In genomic region chr7:98077453-98077852, GRCm38 (mm10) we compare ENCODE assay signal across 22 mouse cellular contexts. TPM values are rescaled to one million over a fixed set of nuclear protein-coding genes. Genes with fewer than 3 reads are reported as not detected.
DNase-seq lines count a peak whose midpoint lies in the region; ATAC-seq and TF ChIP-seq lines count a peak whose summit lies in the region.
"Had no signal": no experiment of that assay in that cellular context is flagged by ENCODE, and none has a peak within 500 bp of the region (broad histone marks: within the 10 kb centered on the region; RNA-seq: fewer than 3 reads in every experiment).

No protein-coding gene starts in this region.

- ATAC-seq in liver, embryonic 14.5 days (ENCODE audit: insufficient read depth) = peak; percentile 37; the same call in 1 of the 2 replicates
- no peak for ATAC-seq in liver, embryonic 11.5 days (replicated peaks; ENCODE audit: low FRiP score)
- ATAC-seq in common myeloid progenitor, adult 5-6 weeks (replicated peaks; ENCODE audit: low read depth, poor library complexity, severe bottlenecking) = peak; percentile 20
- ATAC-seq: forebrain, embryonic 13.5 days; forebrain, postnatal 0 days; hindbrain, postnatal 0 days had no signal

- H3K27me3 ChIP-seq in heart, embryonic 10.5 days (ENCODE audit: insufficient read depth, poor library complexity, severe bottlenecking) = no peaks in the 10 kb centered on the region
- H3K27me3 ChIP-seq in liver, embryonic 14.5 days (ENCODE audit: control insufficient read depth, insufficient read depth, low read length) = no peaks in the 10 kb centered on the region
- H3K27me3 ChIP-seq in liver, embryonic 11.5 days (replicated peaks; ENCODE audit: control insufficient read depth, insufficient read depth, low read length) = no peaks in the 10 kb centered on the region
- H3K27me3 ChIP-seq: CH12.LX; embryonic facial prominence, embryonic 12.5 days; forebrain, embryonic 13.5 days; heart, embryonic 12.5 days; hindbrain, embryonic 13.5 days had no signal

- no peak for DNase-seq in heart, embryonic 10.5 days (ENCODE audit: low spot score)
- DNase-seq in heart, postnatal 14 days = no peak
- no peak for DNase-seq in liver, embryonic 14.5 days (ENCODE audit: low read depth in 3 of 3, low spot score in 3 of 3)
- DNase-seq in liver, embryonic 11.5 days (ENCODE audit: low spot score) = no peak
- no peak for DNase-seq in thymus, postnatal 4 days
- DNase-seq in left cerebral cortex, postnatal 10 days (ENCODE audit: extremely low spot score in 1 of 2, low spot score in 2 of 2) = no peak
- DNase-seq: adrenal gland, adult 8-10 months; adrenal gland, postnatal 36 days; cerebellum, adult 2 months; cerebellum, postnatal 10 days; embryo, embryonic 11 days; forebrain, postnatal 0 days; gastrocnemius, postnatal 14 days; heart, adult 2 months had no signal

- H3K27ac ChIP-seq in heart, embryonic 10.5 days = peak overlapping the region; percentile 4; the same call in 1 of the 2 replicates
- H3K27ac ChIP-seq in liver, embryonic 14.5 days = no peak overlapping the region
- no peak overlapping the region for H3K27ac ChIP-seq in liver, embryonic 11.5 days (ENCODE audit: low read depth, low read length)
- H3K27ac ChIP-seq: embryonic facial prominence, embryonic 12.5 days; forebrain, embryonic 13.5 days; heart, adult 2 months; hindbrain, embryonic 13.5 days; hindbrain, postnatal 0 days had no signal

- H3K4me1 ChIP-seq in heart, embryonic 10.5 days = peaks cover 13% of the 10 kb centered on the region; the same call in 1 of the 2 replicates
- no peaks in the 10 kb centered on the region for H3K4me1 ChIP-seq in liver, embryonic 14.5 days (replicated peaks; ENCODE audit: control insufficient read depth in 2 of 2, insufficient read depth in 2 of 2, low read length in 1 of 2)
- peaks cover 1% of the 10 kb centered on the region; the same call in 1 of the 2 replicates for H3K4me1 ChIP-seq in liver, embryonic 11.5 days (replicated peaks; ENCODE audit: control insufficient read depth, insufficient read depth, low read length)

- intact Hi-C loops in heart, postnatal 14 days (cut with DNase I) = no loop called here
- intact Hi-C loops in left cerebral cortex, postnatal 10 days (cut with DNase I) = no loop called here

- no peak overlapping the region for H3K9ac ChIP-seq in liver, embryonic 14.5 days (replicated peaks)
- H3K9ac ChIP-seq in liver, embryonic 11.5 days (ENCODE audit: low read depth, low read length) = no peak overlapping the region
- H3K9ac ChIP-seq: embryonic facial prominence, embryonic 12.5 days; forebrain, embryonic 13.5 days; forebrain, postnatal 0 days; heart, embryonic 12.5 days; hindbrain, embryonic 13.5 days had no signal

- WGBS in heart, embryonic 10.5 days = 79% methylated on average over 11 of the region's 11 CpGs
- 70% methylated on average over 11 of the region's 11 CpGs for WGBS in liver, embryonic 14.5 days (ENCODE audit: insufficient replicate concordance)
- 86% methylated on average over 11 of the region's 11 CpGs for WGBS in liver, embryonic 11.5 days

- TF ChIP-seq EP300 in liver, embryonic 14.5 days (IDR thresholded peaks at IDR 0.05; ENCODE audit: low read depth) = no peak

- no peak overlapping the region for H3K4me3 ChIP-seq in heart, embryonic 10.5 days
- no peak overlapping the region for H3K4me3 ChIP-seq in liver, embryonic 14.5 days (ENCODE audit: insufficient read depth in 1 of 2, low read depth in 2 of 2, low read length in 2 of 2)
- no peak overlapping the region for H3K4me3 ChIP-seq in liver, embryonic 11.5 days (ENCODE audit: low read depth, low read length)
- H3K4me3 ChIP-seq: embryonic facial prominence, embryonic 12.5 days; forebrain, embryonic 13.5 days; heart, adult 2 months; heart, embryonic 12.5 days; hindbrain, embryonic 13.5 days had no signal

- no peak for TF ChIP-seq CTCF in liver, embryonic 14.5 days (IDR thresholded peaks at IDR 0.05; ENCODE audit: low read depth)

- no peak overlapping the region for H3K4me2 ChIP-seq in liver, embryonic 14.5 days (ENCODE audit: low read depth)
- no peak overlapping the region for H3K4me2 ChIP-seq in liver, embryonic 11.5 days
- H3K4me2 ChIP-seq: embryonic facial prominence, embryonic 12.5 days; forebrain, embryonic 13.5 days; heart, embryonic 12.5 days; hindbrain, embryonic 13.5 days had no signal

- no peaks in the 10 kb centered on the region for H3K9me3 ChIP-seq in heart, embryonic 10.5 days
- H3K9me3 ChIP-seq in liver, embryonic 14.5 days (ENCODE audit: control insufficient read depth, low read length) = no peaks in the 10 kb centered on the region
- H3K9me3 ChIP-seq in liver, embryonic 11.5 days (ENCODE audit: control insufficient read depth, low read length) = no peaks in the 10 kb centered on the region
- H3K9me3 ChIP-seq: embryonic facial prominence, embryonic 12.5 days; forebrain, embryonic 13.5 days; G1E; heart, embryonic 12.5 days; hindbrain, embryonic 13.5 days had no signal

- peaks cover 37% of the 10 kb centered on the region for H3K36me3 ChIP-seq in heart, embryonic 10.5 days
- no peaks in the 10 kb centered on the region for H3K36me3 ChIP-seq in liver, embryonic 14.5 days (replicated peaks; ENCODE audit: control insufficient read depth, insufficient read depth, low read depth)
- peaks cover 2% of the 10 kb centered on the region; the same call in 1 of the 2 replicates for H3K36me3 ChIP-seq in liver, embryonic 11.5 days (ENCODE audit: control insufficient read depth, insufficient read depth, low read length)
- H3K36me3 ChIP-seq: G1E had no signal

RNA-seq across cellular contexts. Expression of gene Myo7a, which starts 41.9 kb away (rescaled TPM):
- 16.4 and 17.3 TPM in 2 replicates for polyA plus RNA-seq in heart, embryonic 10.5 days (2016; fragmentation: Nextera tagmentation; extraction: Ambion mirVana)
- total RNA-seq in heart, postnatal 14 days (2021) = 1 to 10 TPM; 5.4 to 6.3 TPM
- 10.3 and 10.4 TPM in 2 replicates for polyA plus RNA-seq in liver, embryonic 14.5 days (2012; rRNA removed)
- polyA plus RNA-seq in liver, embryonic 14.5 days (2014; fragmentation: Nextera tagmentation; extraction: Ambion mirVana) = 6.6 and 7.3 TPM in 2 replicates
- 20.1 and 20.7 TPM in 2 replicates for polyA plus RNA-seq in liver, embryonic 11.5 days (2014; fragmentation: Nextera tagmentation; extraction: Ambion mirVana)
- total RNA-seq in common myeloid progenitor, adult 5-6 weeks (2017) = 7.4 and 7.5 TPM in 2 replicates
- total RNA-seq in left cerebral cortex, postnatal 10 days (2021) = 10 to 100 TPM; 16.5 to 16.7 TPM
